Mouse (Mus musculus): ENCODE data around the gene Sept14.

Sept14 gene

GRCm38 (mm10) chr5:129669453-129670035 is 38.8 kb downstream of the Sept14 start:
- peak; percentile 22; the same call in 1 of the 2 replicates for ATAC-seq (ENCODE audit: low TSS enrichment)

- peak; percentile 58; the same call in 1 of the 2 replicates for ATAC-seq (ENCODE audit: low TSS enrichment)
These were observed 40.5 kb downstream of the Sept14 start for GRCm38 (mm10) chr5:129667851-129668250.

- peak; percentile 54; the same call in 1 of the 2 replicates for ATAC-seq (ENCODE audit: low TSS enrichment)
These were observed 41.9 kb downstream of the Sept14 start for GRCm38 (mm10) chr5:129666271-129666909.

GRCm38 (mm10) chr5:129664090-129664489 is 44.2 kb downstream of the Sept14 start:
- no peak for ATAC-seq (ENCODE audit: low TSS enrichment)

- peak; percentile 38; the same call in 1 of the 2 replicates for ATAC-seq (ENCODE audit: low TSS enrichment)
These were observed 50.4 kb downstream of the Sept14 start for GRCm38 (mm10) chr5:129657931-129658330.

GRCm38 (mm10) chr5:129657016-129657415 is 51.3 kb downstream of the Sept14 start:
- ATAC-seq (ENCODE audit: low TSS enrichment) = no peak

GRCm38 (mm10) chr5:129650858-129651257 is 57.5 kb downstream of the Sept14 start:
- ATAC-seq (ENCODE audit: low TSS enrichment) = no peak

Data from frontal cortex, adult (tissue).